Mouse (Mus musculus) stomach, postnatal 0 days (tissue): ENCODE data around the gene Ddx43.

Source experiments
- CTCF ChIP-seq: IDR thresholded peaks from 2 replicates; pipeline ENCODE4 v1.5.1; 2016; ENCODE audit warnings: antibody characterized with exemption, low read depth, mild to moderate bottlenecking, moderate library complexity
- EP300 ChIP-seq: optimal IDR thresholded peaks from 2 replicates; pipeline ENCODE3; 2016; ENCODE audit warnings: antibody characterized with exemption

DNA sequence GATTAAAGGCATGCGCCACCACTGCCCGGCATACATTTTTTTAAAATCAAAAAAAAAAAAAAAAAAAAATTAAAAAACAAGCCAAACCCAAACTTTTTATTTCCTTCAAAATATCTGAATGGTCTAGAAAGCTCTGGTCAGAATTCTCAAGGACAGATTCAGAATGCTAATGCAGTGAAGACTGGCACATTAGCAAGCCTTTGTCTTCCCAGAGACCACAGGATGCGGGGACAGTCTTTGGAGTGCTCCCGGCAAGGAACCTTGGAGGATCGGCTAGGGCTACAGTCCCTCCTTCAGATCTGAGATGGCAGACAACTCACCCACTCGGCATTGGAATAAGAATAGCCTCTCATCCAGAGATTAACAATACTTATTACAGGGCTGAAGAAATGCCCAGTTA, 30.9 kb upstream of the Ddx43 start:
- TF ChIP-seq EP300 = no peak
- no peak for TF ChIP-seq CTCF
